Mouse (Mus musculus) myocyte (in vitro differentiated cells): ENCODE measurements around the gene Ptpn22. TPM values are rescaled to one million over a fixed set of nuclear protein-coding genes. Genes with fewer than 3 reads are reported as not detected.

ENCODE experiments used
- H3K27me3 ChIP-seq: one replicate; pipeline ENCODE4 v1.6.1; 2011; ENCODE audit not compliant: control insufficient read depth, insufficient read depth, insufficient read length
- H3K36me3 ChIP-seq: one replicate; pipeline ENCODE4 v1.6.1; 2011; ENCODE audit not compliant: control insufficient read depth, insufficient read depth
- H3K4me2 ChIP-seq: one replicate; pipeline ENCODE4 v1.6.1; 2011; ENCODE audit warnings: low read depth, control low read depth
- H3K4me3 ChIP-seq: one replicate; pipeline ENCODE4 v1.5.1; 2011; ENCODE audit warnings: mild to moderate bottlenecking, control low read depth, moderate library complexity
- H3K79me2 ChIP-seq: one replicate; pipeline ENCODE4 v1.6.1; 2011; ENCODE audit not compliant: control insufficient read depth, insufficient read depth
- H3ac ChIP-seq: one replicate; pipeline ENCODE4 v1.6.1; 2011; ENCODE audit not compliant: control insufficient read depth, insufficient read length
- CEBPB ChIP-seq: IDR thresholded peaks from 2 replicates; pipeline ENCODE4 v1.6.1; 2011; ENCODE audit warnings: mild to moderate bottlenecking, moderate library complexity; ENCODE audit not compliant: poor library complexity, insufficient read depth, severe bottlenecking
- E2F4 ChIP-seq: IDR thresholded peaks from one replicate; pipeline ENCODE4 v1.6.1; 2011; ENCODE audit warnings: mild to moderate bottlenecking, control low read depth, moderate library complexity; ENCODE audit not compliant: insufficient read depth
- MAX ChIP-seq: IDR thresholded peaks from one replicate; pipeline ENCODE4 v1.6.1; 2011; ENCODE audit warnings: low read depth, mild to moderate bottlenecking, control low read depth
- MYOD1 ChIP-seq, 3 experiments: IDR thresholded peaks; one replicate each; pipeline ENCODE4 v1.6.1; 2011; ENCODE audit warnings: control low read depth in 2 of 3, low read depth in 2 of 3, mild to moderate bottlenecking in 2 of 3, moderate library complexity in 1 of 3; ENCODE audit not compliant: insufficient read length in 2 of 3, control insufficient read depth in 1 of 3
- MYOG ChIP-seq, 3 experiments: IDR thresholded peaks; one replicate each; pipeline ENCODE4 v1.6.1; 2011; ENCODE audit warnings: control low read depth in 2 of 3, low read depth in 2 of 3, mild to moderate bottlenecking in 2 of 3; ENCODE audit not compliant: insufficient read length in 2 of 3, control insufficient read depth in 1 of 3, insufficient read depth in 1 of 3
- POLR2A ChIP-seq: IDR thresholded peaks from one replicate; pipeline ENCODE4 v1.6.1; 2011; ENCODE audit warnings: low read depth, mild to moderate bottlenecking, control low read depth, moderate library complexity; ENCODE audit not compliant: insufficient read length
- POLR2AphosphoS2 ChIP-seq: IDR thresholded peaks from one replicate; pipeline ENCODE4 v1.6.1; 2011; ENCODE audit warnings: low read depth, control low read depth; ENCODE audit not compliant: insufficient read length
- REST ChIP-seq: IDR thresholded peaks from one replicate; pipeline ENCODE4 v1.6.1; 2011; ENCODE audit warnings: mild to moderate bottlenecking, control low read depth, moderate library complexity; ENCODE audit not compliant: insufficient read depth, insufficient read length
- SRF ChIP-seq: IDR thresholded peaks from one replicate; pipeline ENCODE4 v1.6.1; 2011; ENCODE audit warnings: low read depth; ENCODE audit not compliant: control insufficient read depth, insufficient read length
- TCF12 ChIP-seq: IDR thresholded peaks from one replicate; pipeline ENCODE4 v1.6.1; 2011; ENCODE audit warnings: mild to moderate bottlenecking, control low read depth; ENCODE audit not compliant: poor library complexity, insufficient read depth, severe bottlenecking
- TCF3 ChIP-seq: IDR thresholded peaks from one replicate; pipeline ENCODE4 v1.6.1; 2011; ENCODE audit warnings: low read depth, control low read depth; ENCODE audit not compliant: insufficient read length
- USF1 ChIP-seq: IDR thresholded peaks from one replicate; pipeline ENCODE4 v1.6.1; 2011; ENCODE audit warnings: low read depth, mild to moderate bottlenecking, control low read depth, moderate library complexity
- polyA plus RNA-seq: library from polyadenylated mRNA; unstranded; fragments of >200 nt; fragmentation: generic; extraction: Trizol; gene quantifications from one replicate; pipeline ENCODE4 v1.2.1, GENCODE M21; 2012; ENCODE audit warnings: missing spikeins

Ptpn22 gene
- polyA plus RNA-seq, 1 experiment: 5.3 TPM

- Histone ChIP-seq H3K36me3 (peaks cover 10% of the 10 kb centered on the region), H3K4me3 (no peak overlapping the region), H3ac (no peak overlapping the region), H3K79me2 (peaks cover 91% of the 10 kb centered on the region), H3K27me3 (no peaks in the 10 kb centered on the region), H3K4me2 (no peak overlapping the region)
- no peak for TF ChIP-seq CEBPB
Observed at GRCm38 (mm10) chr3:103927511-103927910, 67.9 kb downstream of the Ptpn22 start.

DNA sequence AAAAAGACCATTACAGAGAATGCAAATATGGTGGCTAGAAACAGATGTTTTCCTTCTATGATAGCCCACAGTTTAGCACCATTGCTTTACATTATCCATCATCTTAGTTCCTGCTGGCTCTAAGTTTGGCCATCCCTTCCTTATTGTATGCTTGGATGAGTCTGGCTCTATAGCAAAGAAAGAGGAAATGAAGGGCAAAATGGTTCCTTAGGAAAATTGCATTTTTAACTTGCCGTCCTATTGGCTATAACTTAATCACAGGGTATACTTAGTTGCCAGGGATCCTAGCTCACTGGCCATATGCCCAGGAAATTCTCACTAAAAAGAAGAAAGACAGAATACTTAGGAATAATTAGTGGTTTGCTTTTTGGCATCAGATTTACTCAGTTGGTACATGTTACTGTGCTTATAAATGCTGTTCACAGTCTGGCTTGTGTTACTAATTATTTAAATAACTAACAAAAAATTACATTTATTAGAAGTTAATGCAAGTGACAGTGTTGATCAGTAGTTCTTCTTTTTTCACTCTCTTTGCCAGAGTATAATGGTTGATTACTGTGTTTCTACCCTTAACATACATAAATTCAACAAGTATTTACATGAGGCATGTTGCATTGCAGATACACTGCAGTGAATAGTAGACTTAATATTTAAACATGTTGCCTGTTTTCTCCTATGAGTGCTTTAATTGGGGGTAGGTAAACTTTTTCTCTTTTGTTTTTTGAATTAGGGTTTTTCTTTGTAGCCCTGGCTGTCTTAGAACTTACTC lies 85.4 kb downstream of the Ptpn22 start:
- TF ChIP-seq MYOD1 (IDR thresholded peaks at IDR 0.05; ENCODE audit: control insufficient read depth in 1 of 3, insufficient read length in 2 of 3, low read depth in 2 of 3): no peak
- no peak for TF ChIP-seq CEBPB
- no peak for TF ChIP-seq MAX
- no peak for TF ChIP-seq REST
- TF ChIP-seq POLR2A: no peak
- no peak for TF ChIP-seq TCF3
- no peak for TF ChIP-seq MYOG (IDR thresholded peaks at IDR 0.05; ENCODE audit: control insufficient read depth in 1 of 3, insufficient read depth in 1 of 3, insufficient read length in 2 of 3, low read depth in 2 of 3)
- no peak for TF ChIP-seq E2F4
- no peak for TF ChIP-seq TCF12
- TF ChIP-seq POLR2AphosphoS2: no peak
- TF ChIP-seq SRF: no peak
- TF ChIP-seq USF1: no peak
- Histone ChIP-seq H3K4me3 (no peak overlapping the region), H3K27me3 (no peaks in the 10 kb centered on the region), H3K79me2 (peaks cover 83% of the 10 kb centered on the region), H3K4me2 (no peak overlapping the region), H3ac (no peak overlapping the region), H3K36me3 (peaks cover 5% of the 10 kb centered on the region)

GRCm38 (mm10) chr3:103948666-103949065 lies 89.1 kb downstream of the Ptpn22 start:
- peaks cover 94% of the 10 kb centered on the region for H3K79me2 ChIP-seq
- no peaks in the 10 kb centered on the region for H3K36me3 ChIP-seq
- no peak overlapping the region for H3K4me2 ChIP-seq
- H3K27me3 ChIP-seq: no peaks in the 10 kb centered on the region
- TF ChIP-seq POLR2AphosphoS2 (no peak), REST (no peak), E2F4 (no peak), TCF12 (no peak), USF1 (no peak), MAX (no peak), MYOG (IDR thresholded peaks at IDR 0.05; ENCODE audit: control insufficient read depth in 1 of 3, insufficient read depth in 1 of 3, insufficient read length in 2 of 3, low read depth in 2 of 3) (no peak), SRF (no peak), TCF3 (no peak), POLR2A (no peak), CEBPB (no peak), MYOD1 (IDR thresholded peaks at IDR 0.05; ENCODE audit: control insufficient read depth in 1 of 3, insufficient read length in 2 of 3, low read depth in 2 of 3) (no peak)
- H3ac ChIP-seq: no peak overlapping the region
- no peak overlapping the region for H3K4me3 ChIP-seq

DNA sequence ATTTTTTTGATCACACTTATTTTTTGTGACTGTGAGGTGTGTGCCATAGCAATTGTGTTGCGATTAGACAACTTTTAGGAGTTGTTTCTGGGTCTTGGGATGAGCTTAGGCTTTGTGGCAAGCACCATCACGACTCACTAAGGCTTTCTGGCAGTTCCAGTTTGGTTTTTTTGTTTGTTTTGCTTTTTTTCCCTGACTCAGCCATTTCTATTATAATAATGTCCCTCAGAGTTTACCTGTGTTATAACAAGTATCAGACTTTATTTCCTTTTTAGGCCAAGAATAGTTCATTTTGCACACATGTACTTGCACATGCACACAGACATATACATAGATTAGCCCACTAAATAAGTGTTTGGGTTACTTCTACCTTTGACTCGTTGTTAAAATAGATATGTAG lies 101.0 kb downstream of the Ptpn22 start:
- peaks cover 12% of the 10 kb centered on the region for H3K79me2 ChIP-seq
- no peak overlapping the region for H3K4me3 ChIP-seq
- TF ChIP-seq POLR2A (no peak), SRF (no peak), REST (no peak), MYOG (IDR thresholded peaks at IDR 0.05; ENCODE audit: control insufficient read depth in 1 of 3, insufficient read depth in 1 of 3, insufficient read length in 2 of 3, low read depth in 2 of 3) (no peak), TCF3 (no peak), CEBPB (no peak), TCF12 (no peak), MYOD1 (IDR thresholded peaks at IDR 0.05; ENCODE audit: control insufficient read depth in 1 of 3, insufficient read length in 2 of 3, low read depth in 2 of 3) (no peak), USF1 (no peak), MAX (no peak), POLR2AphosphoS2 (no peak), E2F4 (no peak)
- peaks cover 36% of the 10 kb centered on the region for H3K36me3 ChIP-seq
- no peak overlapping the region for H3ac ChIP-seq
- H3K27me3 ChIP-seq: no peaks in the 10 kb centered on the region
- no peak overlapping the region for H3K4me2 ChIP-seq

Other genes with a start within 250 kb of the Ptpn22 start
- gene Atg4a-ps, start 213.7 kb upstream of the Ptpn22 start, polyA plus RNA-seq: 0.22 TPM
- 15.3 TPM for gene Olfml3, start 121.8 kb upstream of the Ptpn22 start, polyA plus RNA-seq
- gene Gm10964, start 120.4 kb upstream of the Ptpn22 start, polyA plus RNA-seq: not detected
- gene Hipk1, start 68.2 kb upstream of the Ptpn22 start, polyA plus RNA-seq: 16.7 TPM
- 3.9 TPM for gene Dclre1b, start 50.4 kb upstream of the Ptpn22 start, polyA plus RNA-seq
- 14.5 TPM for gene Ap4b1, start 50.3 kb upstream of the Ptpn22 start, polyA plus RNA-seq
- 0.06 TPM for gene Gm43064, start 50.2 kb upstream of the Ptpn22 start, polyA plus RNA-seq
- gene Bcl2l15, start 27.2 kb upstream of the Ptpn22 start, polyA plus RNA-seq: 0.25 TPM
- gene Rsbn1, start 54.3 kb downstream of the Ptpn22 start, polyA plus RNA-seq: 3.0 TPM
- gene Phtf1, start 108.3 kb downstream of the Ptpn22 start, polyA plus RNA-seq: 5.5 TPM